ENCODE assay signal across 18 mouse cellular contexts in the genomic region with DNA sequence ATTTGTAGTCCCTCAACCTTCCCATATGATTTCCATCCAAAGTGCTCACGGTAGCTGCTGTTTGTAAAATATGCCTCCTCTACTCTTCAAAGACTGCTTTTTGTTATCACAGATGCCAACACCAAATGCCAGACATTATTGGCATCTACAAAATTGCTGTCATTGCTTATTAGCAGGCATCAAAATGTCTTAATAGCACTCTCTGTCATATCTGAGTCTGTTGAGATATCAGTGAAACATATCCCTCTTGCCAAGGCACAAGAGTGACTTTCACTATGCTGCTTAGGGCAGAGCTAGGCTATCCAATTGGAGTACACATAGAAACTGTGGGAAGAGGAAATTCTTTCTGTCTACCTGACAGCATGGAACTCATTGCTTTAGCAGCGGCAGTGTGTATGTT.
DNase-seq lines count a peak whose midpoint lies in the region; ATAC-seq and TF ChIP-seq lines count a peak whose summit lies in the region.
"Had no signal": no experiment of that assay in that cellular context is flagged by ENCODE, and none has a peak within 500 bp of the region (broad histone marks: within the 10 kb centered on the region; RNA-seq: fewer than 3 reads in every experiment).

No protein-coding gene starts in this region.

- no peak overlapping the region for H3K4me3 ChIP-seq in hindbrain, postnatal 0 days (ENCODE audit: low read length)
- H3K4me3 ChIP-seq in hindbrain, embryonic 16.5 days (ENCODE audit: low read length), result no peak overlapping the region
- no peak overlapping the region for H3K4me3 ChIP-seq in heart, embryonic 11.5 days (ENCODE audit: low read depth, low read length)
- H3K4me3 ChIP-seq: embryonic facial prominence, embryonic 13.5 days; hindbrain, embryonic 12.5 days; intestine, embryonic 15.5 days had no signal

- no peak overlapping the region for H3K4me2 ChIP-seq in hindbrain, postnatal 0 days (ENCODE audit: low read depth, low read length)
- H3K4me2 ChIP-seq in hindbrain, embryonic 16.5 days (ENCODE audit: low read length), result no peak overlapping the region
- H3K4me2 ChIP-seq in heart, embryonic 11.5 days, result no peak overlapping the region
- H3K4me2 ChIP-seq: embryonic facial prominence, embryonic 13.5 days; hindbrain, embryonic 12.5 days; intestine, embryonic 15.5 days had no signal

- peak; percentile 31 to 62 for DNase-seq in cerebellum, postnatal 14 days
- DNase-seq in hindbrain, postnatal 0 days (ENCODE audit: low spot score), result peak; percentile 2
- DNase-seq in layer of hippocampus, adult 9-11 months, result peak; percentile 8
- DNase-seq in layer of hippocampus, adult 8-10 months (ENCODE audit: low spot score in 2 of 2), result no peak
- peak; percentile 15 to 58 for DNase-seq in layer of hippocampus, postnatal 14 days (ENCODE audit: low spot score in 2 of 2)
- DNase-seq: adrenal gland, postnatal 10 days; cerebellum, adult 2 months; cerebellum, postnatal 25 days; gastrocnemius, postnatal 10 days; heart, postnatal 10 days; heart, postnatal 4 days; kidney, adult 18-20 months had no signal

- no peak overlapping the region for H3K9ac ChIP-seq in hindbrain, postnatal 0 days (replicated peaks; ENCODE audit: low read length)
- H3K9ac ChIP-seq in hindbrain, embryonic 16.5 days (ENCODE audit: low read depth, low read length), result no peak overlapping the region
- H3K9ac ChIP-seq in heart, embryonic 11.5 days (ENCODE audit: low read depth, low read length), result no peak overlapping the region
- H3K9ac ChIP-seq: embryonic facial prominence, embryonic 13.5 days; hindbrain, embryonic 12.5 days; intestine, embryonic 15.5 days had no signal

- no peak overlapping the region for H3K27ac ChIP-seq in hindbrain, postnatal 0 days
- no peak overlapping the region for H3K27ac ChIP-seq in hindbrain, embryonic 16.5 days (ENCODE audit: low read depth, low read length)
- H3K27ac ChIP-seq in heart, embryonic 11.5 days (ENCODE audit: low read depth, low read length), result no peak overlapping the region
- H3K27ac ChIP-seq: embryonic facial prominence, embryonic 13.5 days; hindbrain, embryonic 12.5 days; intestine, embryonic 15.5 days had no signal

- no peak for ATAC-seq in cerebellum, adult (ENCODE audit: insufficient number of reproducible peaks, low FRiP score, low TSS enrichment)
- ATAC-seq in hindbrain, postnatal 0 days, result no peak
- no peak for ATAC-seq in hindbrain, embryonic 16.5 days
- ATAC-seq in heart, embryonic 11.5 days (replicated peaks; ENCODE audit: insufficient number of reproducible peaks, low FRiP score, low TSS enrichment), result no peak
- ATAC-seq: intestine, embryonic 15.5 days had no signal

- no peaks in the 10 kb centered on the region for H3K36me3 ChIP-seq in hindbrain, postnatal 0 days (ENCODE audit: insufficient read depth, low read length)
- no peaks in the 10 kb centered on the region for H3K36me3 ChIP-seq in hindbrain, embryonic 16.5 days (ENCODE audit: control insufficient read depth, insufficient read depth, low read length)
- no peaks in the 10 kb centered on the region for H3K36me3 ChIP-seq in heart, embryonic 11.5 days (ENCODE audit: control insufficient read depth, insufficient read depth, low read length)
- H3K36me3 ChIP-seq: embryonic facial prominence, embryonic 13.5 days; hindbrain, embryonic 12.5 days; intestine, embryonic 15.5 days had no signal

- H3K9me3 ChIP-seq in hindbrain, postnatal 0 days (ENCODE audit: low read length), result no peaks in the 10 kb centered on the region
- H3K9me3 ChIP-seq in hindbrain, embryonic 16.5 days (ENCODE audit: control insufficient read depth, low read length), result no peaks in the 10 kb centered on the region
- H3K9me3 ChIP-seq in heart, embryonic 11.5 days (replicated peaks; ENCODE audit: control insufficient read depth, low read length), result no peaks in the 10 kb centered on the region
- H3K9me3 ChIP-seq: embryonic facial prominence, embryonic 13.5 days; hindbrain, embryonic 12.5 days; intestine, embryonic 15.5 days had no signal

- TF ChIP-seq CTCF in hindbrain, postnatal 0 days (IDR thresholded peaks at IDR 0.05; ENCODE audit: low read depth), result no peak

- 77% methylated on average over 2 of the region's 2 CpGs for WGBS in hindbrain, postnatal 0 days
- WGBS in hindbrain, embryonic 16.5 days, result 76% methylated on average over 2 of the region's 2 CpGs
- 83% methylated on average over 2 of the region's 2 CpGs for WGBS in heart, embryonic 11.5 days (ENCODE audit: insufficient replicate concordance)

- no peaks in the 10 kb centered on the region for H3K4me1 ChIP-seq in hindbrain, postnatal 0 days (ENCODE audit: insufficient read depth, low read length)
- no peaks in the 10 kb centered on the region for H3K4me1 ChIP-seq in hindbrain, embryonic 16.5 days (ENCODE audit: control insufficient read depth, insufficient read depth, low read depth, low read length)
- no peaks in the 10 kb centered on the region for H3K4me1 ChIP-seq in heart, embryonic 11.5 days (ENCODE audit: control insufficient read depth, insufficient read depth, low read length)
- H3K4me1 ChIP-seq: embryonic facial prominence, embryonic 13.5 days; hindbrain, embryonic 12.5 days; intestine, embryonic 15.5 days had no signal

- no peaks in the 10 kb centered on the region for H3K27me3 ChIP-seq in hindbrain, postnatal 0 days (ENCODE audit: insufficient read depth, low read length)
- no peaks in the 10 kb centered on the region for H3K27me3 ChIP-seq in hindbrain, embryonic 16.5 days (replicated peaks; ENCODE audit: control insufficient read depth, insufficient read depth, low read length)
- no peaks in the 10 kb centered on the region for H3K27me3 ChIP-seq in heart, embryonic 11.5 days (ENCODE audit: control insufficient read depth, insufficient read depth, low read length)
- H3K27me3 ChIP-seq: embryonic facial prominence, embryonic 13.5 days; hindbrain, embryonic 12.5 days; intestine, embryonic 15.5 days had no signal

Comparison
In these comparisons a context has a peak if more than half of its experiments do, and no peak if none do; other contexts are left out.
1. DNase-seq: peak in cerebellum, postnatal 14 days (2 of 2), hindbrain, postnatal 0 days (single experiment), layer of hippocampus, adult 9-11 months (single experiment) and layer of hippocampus, postnatal 14 days (2 of 2); none in layer of hippocampus, adult 8-10 months (0 of 2).